Mouse (Mus musculus) brown adipose tissue, adult 24 weeks (tissue): ENCODE results near the gene Vmn1r31. TPM values are rescaled to one million over a fixed set of nuclear protein-coding genes. Genes with fewer than 3 reads are reported as not detected.

Source experiments
- H3K27ac ChIP-seq: fragments of 200-500 bp; replicated peaks from 2 replicates; pipeline ENCODE4 v1.5.1; 2012; ENCODE audit warnings: low read depth, mild to moderate bottlenecking, low read length
- H3K4me1 ChIP-seq: fragments of 200-500 bp; 2 replicates; pipeline ENCODE4 v1.6.1; 2012; ENCODE audit warnings: low read length, mixed read lengths; ENCODE audit not compliant: control insufficient read depth, insufficient read depth, insufficient read length
- H3K4me3 ChIP-seq: fragments of 200-500 bp; 2 replicates; pipeline ENCODE4 v1.5.1; 2012; ENCODE audit warnings: low read depth, mild to moderate bottlenecking, low read length, moderate library complexity; ENCODE audit not compliant: insufficient read depth
- polyA plus RNA-seq: library from polyadenylated mRNA; stranded (reverse); fragments of >200 nt; gene quantifications from 2 replicates; pipeline ENCODE4 v1.2.4, GENCODE M21; 2012; ENCODE audit not compliant: missing spikeins, insufficient read depth, insufficient read length

The Vmn1r31 gene
- not detected in 2 replicates for polyA plus RNA-seq

DNA sequence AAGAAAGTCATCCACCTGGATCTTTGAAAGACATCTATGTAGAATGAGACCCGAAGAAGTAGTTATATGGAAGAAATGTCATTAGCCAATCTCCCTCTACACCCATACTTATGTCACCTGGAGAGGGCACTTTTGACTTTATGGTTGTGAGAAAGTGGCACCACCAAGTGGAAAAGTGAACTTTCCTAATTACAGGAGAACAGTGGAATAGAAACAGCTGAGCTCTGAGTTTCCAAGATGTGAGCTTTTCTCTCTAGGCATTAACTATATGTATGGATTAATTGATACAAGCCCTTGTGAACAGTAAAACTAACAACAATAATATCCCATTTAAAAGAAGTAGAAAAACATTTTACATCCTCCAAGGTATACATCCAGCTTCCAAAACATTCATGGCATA lies at the start of gene Vmn1r31:
Gene Vmn1r31, minus strand, starts transcription at position 101 of the 400 bp plus-strand sequence.
- Histone ChIP-seq H3K4me1 (no peaks in the 10 kb centered on the region), H3K4me3 (no peak within 1 kb of the TSS), H3K27ac (no peak within 1 kb of the TSS)

DNA sequence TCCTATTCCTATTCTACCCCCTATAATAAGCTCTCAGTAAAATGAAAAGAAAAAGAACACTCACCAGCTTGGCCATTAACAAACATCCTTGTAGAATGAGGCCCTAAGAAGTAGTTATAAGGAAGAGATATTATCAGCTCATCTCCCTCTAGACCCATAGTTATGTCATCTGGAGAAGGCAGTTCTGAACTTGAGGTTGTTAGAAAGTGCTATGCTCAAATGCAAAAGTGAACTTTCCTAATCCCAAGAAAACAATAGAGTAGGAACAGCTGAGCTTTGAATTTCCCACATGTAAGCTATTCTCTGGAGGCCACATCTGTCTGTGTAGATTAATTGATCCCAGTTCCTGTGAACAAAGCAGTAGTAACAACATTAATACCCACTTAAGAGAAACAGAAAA lies 31.8 kb downstream of the Vmn1r31 start, which contains the start of gene Vmn1r30:
Gene Vmn1r30, minus strand, starts transcription at position 101 of the 400 bp plus-strand sequence.
- Histone ChIP-seq H3K4me3 (no peak within 1 kb of the TSS), H3K4me1 (no peaks in the 10 kb centered on the region), H3K27ac (no peak within 1 kb of the TSS)

Other genes starting within 250 kb of the Vmn1r31 start
- gene Vmn1r28, start 213.3 kb downstream of the Vmn1r31 start, polyA plus RNA-seq = not detected in 2 replicates
- gene Vmn1r29, start 173.8 kb downstream of the Vmn1r31 start, polyA plus RNA-seq = not detected in 2 replicates
- gene Vmn1r30, start 31.9 kb downstream of the Vmn1r31 start, polyA plus RNA-seq = not detected in 2 replicates
- 11.9 and 29.4 TPM in 2 replicates for gene Abcg2, start 109.2 kb upstream of the Vmn1r31 start, polyA plus RNA-seq